Mouse (Mus musculus): ENCODE measurements around the gene Gstm1.

GRCm38 (mm10) chr3:108013331-108013871 is 4.4 kb downstream of the Gstm1 start:
- peak; percentile 47; the same call in 1 of the 2 replicates for TF ChIP-seq POLR2A (IDR thresholded peaks at IDR 0.05; ENCODE audit: insufficient read depth, low read depth, low read length)
- TF ChIP-seq CTCF (IDR thresholded peaks at IDR 0.05): no peak
- no peak for TF ChIP-seq EP300 (IDR thresholded peaks at IDR 0.05; ENCODE audit: insufficient read depth, low read depth, low read length)
